Mouse (Mus musculus): ENCODE data around the gene Smim13. TPM values are rescaled to one million over a fixed set of nuclear protein-coding genes. Genes with fewer than 3 reads are reported as not detected.

Gene Smim13
- polyA plus RNA-seq, 1 experiment from 2014 or later: 13.5 TPM

- no peaks in the 10 kb centered on the region for H3K36me3 ChIP-seq (ENCODE audit: control insufficient read depth, insufficient read depth, low read length)
- WGBS: 79% methylated on average over 12 of the region's 12 CpGs
- no peak overlapping the region for H3K9ac ChIP-seq (replicated peaks; ENCODE audit: low read depth, low read length)
- no peak overlapping the region for H3K4me2 ChIP-seq (replicated peaks; ENCODE audit: low read depth, low read length)
- no peaks in the 10 kb centered on the region for H3K9me3 ChIP-seq (ENCODE audit: control insufficient read depth, low read depth, low read length)
- H3K4me3 ChIP-seq (ENCODE audit: low read depth, low read length): no peak overlapping the region
- H3K27me3 ChIP-seq (ENCODE audit: control insufficient read depth, insufficient read depth, low read length): no peaks in the 10 kb centered on the region
- ATAC-seq (ENCODE audit: insufficient number of reproducible peaks, insufficient read depth, low FRiP score, low read depth): no peak
- no peaks in the 10 kb centered on the region for H3K4me1 ChIP-seq (ENCODE audit: control insufficient read depth, insufficient read depth, low read length)
- H3K27ac ChIP-seq (ENCODE audit: low read length): no peak overlapping the region
These were observed 18.2 kb upstream of the Smim13 start for GRCm38 (mm10) chr13:41231389-41231983.

DNA sequence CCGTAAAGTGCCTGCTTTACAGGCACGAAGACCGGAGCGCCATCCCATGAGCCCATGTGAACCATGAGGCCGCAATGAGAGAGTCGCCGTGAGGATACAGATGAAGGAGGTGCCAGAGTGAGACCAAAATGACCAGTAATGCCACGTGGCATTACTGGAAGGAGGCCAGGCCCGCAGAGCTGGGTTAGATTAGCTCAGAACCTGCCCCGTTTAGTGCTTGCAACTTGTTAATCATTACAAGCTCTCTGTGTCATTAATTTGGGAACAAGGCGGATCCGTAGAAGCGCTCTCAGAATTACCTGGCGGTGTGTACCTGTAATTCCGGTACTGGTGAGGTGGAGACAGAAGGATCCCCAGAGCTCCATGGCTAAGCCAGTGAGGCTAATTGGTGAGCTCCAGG, 17.4 kb upstream of the Smim13 start:
- Histone ChIP-seq H3K27me3 (ENCODE audit: control insufficient read depth, insufficient read depth, low read length) (no peaks in the 10 kb centered on the region), H3K9ac (replicated peaks; ENCODE audit: low read depth, low read length) (no peak overlapping the region), H3K36me3 (ENCODE audit: control insufficient read depth, insufficient read depth, low read length) (no peaks in the 10 kb centered on the region), H3K4me1 (ENCODE audit: control insufficient read depth, insufficient read depth, low read length) (no peaks in the 10 kb centered on the region), H3K4me3 (ENCODE audit: low read depth, low read length) (no peak overlapping the region), H3K4me2 (replicated peaks; ENCODE audit: low read depth, low read length) (no peak overlapping the region), H3K27ac (ENCODE audit: low read length) (no peak overlapping the region), H3K9me3 (ENCODE audit: control insufficient read depth, low read depth, low read length) (no peaks in the 10 kb centered on the region)
- WGBS: 86% methylated on average over 15 of the region's 15 CpGs
- no peak for ATAC-seq (ENCODE audit: insufficient number of reproducible peaks, insufficient read depth, low FRiP score, low read depth)

- H3K27ac ChIP-seq (ENCODE audit: low read length): no peak overlapping the region
- no peaks in the 10 kb centered on the region for H3K36me3 ChIP-seq (ENCODE audit: control insufficient read depth, insufficient read depth, low read length)
- no peak overlapping the region for H3K4me3 ChIP-seq (ENCODE audit: low read depth, low read length)
- H3K4me1 ChIP-seq (ENCODE audit: control insufficient read depth, insufficient read depth, low read length): no peaks in the 10 kb centered on the region
- no peak overlapping the region for H3K9ac ChIP-seq (replicated peaks; ENCODE audit: low read depth, low read length)
- H3K27me3 ChIP-seq (ENCODE audit: control insufficient read depth, insufficient read depth, low read length): no peaks in the 10 kb centered on the region
- no peaks in the 10 kb centered on the region for H3K9me3 ChIP-seq (ENCODE audit: control insufficient read depth, low read depth, low read length)
- 85% methylated on average over 7 of the region's 7 CpGs for WGBS
- no peak overlapping the region for H3K4me2 ChIP-seq (replicated peaks; ENCODE audit: low read depth, low read length)
- no peak for ATAC-seq (ENCODE audit: insufficient number of reproducible peaks, insufficient read depth, low FRiP score, low read depth)
These were observed 16.4 kb upstream of the Smim13 start for GRCm38 (mm10) chr13:41233241-41233640.

- Histone ChIP-seq H3K27me3 (ENCODE audit: control insufficient read depth, insufficient read depth, low read length) (no peaks in the 10 kb centered on the region), H3K9me3 (ENCODE audit: control insufficient read depth, low read depth, low read length) (no peaks in the 10 kb centered on the region), H3K9ac (replicated peaks; ENCODE audit: low read depth, low read length) (no peak overlapping the region), H3K4me1 (ENCODE audit: control insufficient read depth, insufficient read depth, low read length) (no peaks in the 10 kb centered on the region), H3K36me3 (ENCODE audit: control insufficient read depth, insufficient read depth, low read length) (no peaks in the 10 kb centered on the region), H3K27ac (ENCODE audit: low read length) (no peak overlapping the region), H3K4me3 (ENCODE audit: low read depth, low read length) (no peak overlapping the region), H3K4me2 (replicated peaks; ENCODE audit: low read depth, low read length) (no peak overlapping the region)
- no peak for ATAC-seq (ENCODE audit: insufficient number of reproducible peaks, insufficient read depth, low FRiP score, low read depth)
- WGBS: 81% methylated on average over 6 of the region's 6 CpGs
These were observed 14.5 kb upstream of the Smim13 start for GRCm38 (mm10) chr13:41235181-41235580.

DNA sequence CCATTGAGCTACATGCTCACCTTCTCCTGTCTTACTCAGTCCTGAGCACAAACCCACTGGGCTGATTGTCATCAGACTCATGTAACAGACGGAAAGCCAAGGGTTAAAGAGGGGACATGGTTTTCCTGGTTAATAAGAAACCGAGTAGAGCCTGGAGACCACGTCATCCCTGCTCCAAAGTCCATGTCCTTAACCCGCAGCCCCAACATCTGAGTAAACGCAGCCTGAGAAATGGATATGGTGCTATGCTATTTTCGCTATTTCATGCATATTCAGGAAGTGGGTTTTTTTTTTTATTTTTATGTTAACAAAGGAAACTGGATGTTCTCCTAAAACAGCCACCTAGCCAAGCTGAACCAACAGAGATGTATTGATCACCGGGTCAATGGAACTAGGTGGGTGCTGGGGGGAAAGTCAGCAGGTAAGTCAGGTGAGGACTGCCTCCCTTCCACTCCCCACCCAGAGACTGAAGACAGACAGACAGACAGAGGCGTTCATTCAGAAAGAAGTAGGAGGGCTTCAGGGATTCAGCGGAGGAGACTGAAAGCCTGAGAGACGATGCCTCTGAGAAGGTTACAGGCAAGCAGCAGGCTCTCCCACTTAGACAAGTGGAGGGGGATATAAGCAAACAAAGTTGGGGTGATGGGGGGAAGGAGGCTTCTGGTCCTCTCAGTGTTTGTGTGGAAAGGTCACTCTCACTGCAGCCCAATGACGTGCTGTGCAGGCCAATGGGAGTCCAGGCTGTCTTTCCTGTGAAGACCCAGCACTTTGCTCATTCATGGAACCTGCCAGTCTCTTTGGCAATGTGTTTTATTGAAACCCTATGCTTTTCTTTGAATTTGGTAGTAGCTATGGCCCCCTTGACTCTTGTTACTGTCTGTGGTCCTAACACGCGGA, 13.6 kb upstream of the Smim13 start:
- H3K27me3 ChIP-seq (ENCODE audit: control insufficient read depth, insufficient read depth, low read length): no peaks in the 10 kb centered on the region
- 56% methylated on average over 13 of the region's 13 CpGs for WGBS
- no peak for ATAC-seq (ENCODE audit: insufficient number of reproducible peaks, insufficient read depth, low FRiP score, low read depth)
- no peaks in the 10 kb centered on the region for H3K9me3 ChIP-seq (ENCODE audit: control insufficient read depth, low read depth, low read length)
- no peaks in the 10 kb centered on the region for H3K36me3 ChIP-seq (ENCODE audit: control insufficient read depth, insufficient read depth, low read length)
- no peak overlapping the region for H3K9ac ChIP-seq (replicated peaks; ENCODE audit: low read depth, low read length)
- peak overlapping the region; percentile 13; the same call in 1 of the 2 replicates for H3K4me3 ChIP-seq (ENCODE audit: low read depth, low read length)
- no peaks in the 10 kb centered on the region for H3K4me1 ChIP-seq (ENCODE audit: control insufficient read depth, insufficient read depth, low read length)
- peak overlapping the region; percentile 28 for H3K4me2 ChIP-seq (replicated peaks; ENCODE audit: low read depth, low read length)
- peak overlapping the region; percentile 3; the same call in 1 of the 2 replicates for H3K27ac ChIP-seq (ENCODE audit: low read length)

DNA sequence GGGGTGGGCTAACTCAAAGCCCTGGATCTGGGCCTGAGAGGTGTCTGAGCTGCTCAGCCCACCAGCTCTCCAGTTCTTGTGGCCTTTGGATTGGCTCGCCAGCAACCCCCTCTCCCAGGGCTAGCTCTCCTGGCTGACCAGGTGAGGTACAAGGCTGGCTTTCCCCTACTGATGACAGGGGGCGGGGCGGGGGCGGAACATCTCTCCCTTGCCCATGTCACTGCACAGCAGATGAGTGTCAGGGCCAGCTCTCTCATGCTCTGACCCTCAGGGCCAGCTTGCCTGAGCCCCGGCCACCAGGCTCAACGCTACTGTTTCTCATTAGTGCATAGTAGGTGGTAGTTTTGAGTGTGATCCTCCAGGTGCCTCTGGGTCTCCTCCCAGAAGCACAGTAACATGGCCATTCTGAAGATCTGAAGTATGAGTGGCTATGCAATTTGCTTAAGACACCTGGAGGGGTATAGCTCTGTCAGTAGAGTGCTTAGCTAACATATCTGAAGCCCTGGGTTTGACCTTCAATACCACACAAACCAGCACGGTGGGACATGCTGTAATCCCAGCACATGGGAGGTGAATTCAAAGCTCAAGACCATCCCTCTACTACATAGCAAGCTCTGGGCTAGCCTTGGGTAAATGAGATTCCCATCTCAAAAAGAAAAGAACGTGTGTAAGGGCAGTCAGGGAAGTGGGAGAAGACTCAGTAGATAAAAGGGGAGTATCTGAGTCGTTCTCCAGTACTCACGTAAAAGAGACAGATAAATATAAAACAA, 11.4 kb upstream of the Smim13 start:
- 75% methylated on average over 10 of the region's 10 CpGs for WGBS
- Histone ChIP-seq H3K4me2 (replicated peaks; ENCODE audit: low read depth, low read length) (no peak overlapping the region), H3K4me1 (ENCODE audit: control insufficient read depth, insufficient read depth, low read length) (no peaks in the 10 kb centered on the region), H3K4me3 (ENCODE audit: low read depth, low read length) (no peak overlapping the region), H3K36me3 (ENCODE audit: control insufficient read depth, insufficient read depth, low read length) (no peaks in the 10 kb centered on the region), H3K27me3 (ENCODE audit: control insufficient read depth, insufficient read depth, low read length) (no peaks in the 10 kb centered on the region), H3K27ac (ENCODE audit: low read length) (no peak overlapping the region), H3K9ac (replicated peaks; ENCODE audit: low read depth, low read length) (no peak overlapping the region), H3K9me3 (ENCODE audit: control insufficient read depth, low read depth, low read length) (no peaks in the 10 kb centered on the region)
- no peak for ATAC-seq (ENCODE audit: insufficient number of reproducible peaks, insufficient read depth, low FRiP score, low read depth)

- no peak overlapping the region for H3K9ac ChIP-seq (replicated peaks; ENCODE audit: low read depth, low read length)
- H3K27ac ChIP-seq (ENCODE audit: low read length): no peak overlapping the region
- H3K4me2 ChIP-seq (replicated peaks; ENCODE audit: low read depth, low read length): no peak overlapping the region
- no peaks in the 10 kb centered on the region for H3K27me3 ChIP-seq (ENCODE audit: control insufficient read depth, insufficient read depth, low read length)
- 6% methylated on average over 5 of the region's 5 CpGs for WGBS
- no peaks in the 10 kb centered on the region for H3K36me3 ChIP-seq (ENCODE audit: control insufficient read depth, insufficient read depth, low read length)
- no peak overlapping the region for H3K4me3 ChIP-seq (ENCODE audit: low read depth, low read length)
- no peak for ATAC-seq (ENCODE audit: insufficient number of reproducible peaks, insufficient read depth, low FRiP score, low read depth)
- H3K9me3 ChIP-seq (ENCODE audit: control insufficient read depth, low read depth, low read length): no peaks in the 10 kb centered on the region
- H3K4me1 ChIP-seq (ENCODE audit: control insufficient read depth, insufficient read depth, low read length): no peaks in the 10 kb centered on the region
These were observed 10.9 kb upstream of the Smim13 start for GRCm38 (mm10) chr13:41238805-41239130.

- H3K27ac ChIP-seq (ENCODE audit: low read length): no peak overlapping the region
- no peak overlapping the region for H3K4me2 ChIP-seq (replicated peaks; ENCODE audit: low read depth, low read length)
- H3K4me1 ChIP-seq (ENCODE audit: control insufficient read depth, insufficient read depth, low read length): no peaks in the 10 kb centered on the region
- no peak for ATAC-seq (ENCODE audit: insufficient number of reproducible peaks, insufficient read depth, low FRiP score, low read depth)
- no peaks in the 10 kb centered on the region for H3K27me3 ChIP-seq (ENCODE audit: control insufficient read depth, insufficient read depth, low read length)
- no peak overlapping the region for H3K4me3 ChIP-seq (ENCODE audit: low read depth, low read length)
- H3K36me3 ChIP-seq (ENCODE audit: control insufficient read depth, insufficient read depth, low read length): no peaks in the 10 kb centered on the region
- 74% methylated on average over 2 of the region's 2 CpGs for WGBS
- H3K9me3 ChIP-seq (ENCODE audit: control insufficient read depth, low read depth, low read length): no peaks in the 10 kb centered on the region
- no peak overlapping the region for H3K9ac ChIP-seq (replicated peaks; ENCODE audit: low read depth, low read length)
These were observed 8.1 kb upstream of the Smim13 start for GRCm38 (mm10) chr13:41241557-41241956.

Data from stomach, embryonic 14.5 days (tissue).